In genomic region chr11:120119936-120120541, GRCm38 (mm10) we compare ENCODE assay signal across 13 mouse cellular contexts. TPM values are rescaled to one million over a fixed set of nuclear protein-coding genes. Genes with fewer than 3 reads are reported as not detected.
DNase-seq lines count a peak whose midpoint lies in the region; ATAC-seq and TF ChIP-seq lines count a peak whose summit lies in the region.
"Had no signal": no experiment of that assay in that cellular context is flagged by ENCODE, and none has a peak within 500 bp of the region (broad histone marks: within the 10 kb centered on the region; RNA-seq: fewer than 3 reads in every experiment).

No protein-coding gene starts in this region.

- H3K36me3 ChIP-seq in heart, embryonic 12.5 days = peaks cover 61% of the 10 kb centered on the region
- peaks cover 15% of the 10 kb centered on the region for H3K36me3 ChIP-seq in midbrain, postnatal 0 days (ENCODE audit: insufficient read depth, low read length)

- 0 out of 2 replicates have a peak overlapping the region, but pooled peaks have one; percentile 15 for H3K9ac ChIP-seq in heart, embryonic 12.5 days
- H3K9ac ChIP-seq in midbrain, postnatal 0 days (replicated peaks; ENCODE audit: low read length, poor library complexity, severe bottlenecking) = no peak overlapping the region
- H3K9ac ChIP-seq: liver, embryonic 15.5 days had no signal

- H3K4me1 ChIP-seq in heart, embryonic 12.5 days (replicated peaks) = peaks cover 25% of the 10 kb centered on the region
- no peaks in the 10 kb centered on the region for H3K4me1 ChIP-seq in midbrain, postnatal 0 days (ENCODE audit: insufficient read depth, low read length)
- H3K4me1 ChIP-seq: liver, embryonic 15.5 days had no signal

- peak; percentile 59 for DNase-seq in cerebellum, adult 9-11 months
- no peak for DNase-seq in cerebellum, postnatal 36 days
- DNase-seq in heart, adult 11 months = no peak
- DNase-seq in lung, postnatal 36 days = peak; percentile 44
- no peak for DNase-seq in lung, postnatal 25 days (ENCODE audit: low spot score)
- peak; percentile 34 for DNase-seq in midbrain, postnatal 0 days (ENCODE audit: low spot score)
- no peak for DNase-seq in liver

- no peak overlapping the region; the same call in 1 of the 2 replicates for H3K27ac ChIP-seq in heart, embryonic 12.5 days (ENCODE audit: poor library complexity, severe bottlenecking)
- no peak overlapping the region for H3K27ac ChIP-seq in midbrain, postnatal 0 days (ENCODE audit: low read depth, low read length)
- H3K27ac ChIP-seq: gastrocnemius, adult 2 months; kidney, postnatal 0 days; liver, embryonic 15.5 days had no signal

- H3K4me3 ChIP-seq in heart, embryonic 12.5 days = no peak overlapping the region
- no peak overlapping the region for H3K4me3 ChIP-seq in midbrain, postnatal 0 days (ENCODE audit: low read depth, low read length)
- H3K4me3 ChIP-seq: erythroblast, embryonic 14.5 days; gastrocnemius, adult 2 months; liver, embryonic 15.5 days had no signal

- H3K27me3 ChIP-seq in heart, embryonic 12.5 days (replicated peaks) = no peaks in the 10 kb centered on the region
- no peaks in the 10 kb centered on the region for H3K27me3 ChIP-seq in midbrain, postnatal 0 days (ENCODE audit: insufficient read depth, low read length)
- H3K27me3 ChIP-seq: liver, embryonic 15.5 days had no signal

- ATAC-seq in heart, embryonic 12.5 days (ENCODE audit: insufficient number of reproducible peaks, low FRiP score) = peak; percentile 9; the same call in 1 of the 2 replicates
- no peak for ATAC-seq in midbrain, postnatal 0 days (ENCODE audit: low FRiP score)
- ATAC-seq: inflammation-experienced regulatory T-cells, adult 6 months had no signal

- 61% methylated on average over 10 of the region's 10 CpGs for WGBS in heart, embryonic 12.5 days
- WGBS in midbrain, postnatal 0 days = 61% methylated on average over 10 of the region's 10 CpGs

- H3K4me2 ChIP-seq in heart, embryonic 12.5 days = no peak overlapping the region
- no peak overlapping the region for H3K4me2 ChIP-seq in midbrain, postnatal 0 days (ENCODE audit: low read depth, low read length, poor library complexity, severe bottlenecking)
- H3K4me2 ChIP-seq: liver, embryonic 15.5 days had no signal

- no peaks in the 10 kb centered on the region for H3K9me3 ChIP-seq in heart, embryonic 12.5 days (replicated peaks)
- H3K9me3 ChIP-seq in midbrain, postnatal 0 days (ENCODE audit: low read length) = no peaks in the 10 kb centered on the region
- H3K9me3 ChIP-seq: liver, embryonic 15.5 days had no signal

- no peak for TF ChIP-seq CTCF in midbrain, postnatal 0 days (IDR thresholded peaks at IDR 0.05)

RNA-seq across cellular contexts. Expression of gene Ndufaf8, which starts 21.3 kb away (rescaled TPM):
- 73.9 and 79.2 TPM in 2 replicates for polyA plus RNA-seq in heart, embryonic 12.5 days (2016; fragmentation: Nextera tagmentation; extraction: Ambion mirVana)
- 32.9 and 64.8 TPM in 2 replicates for total RNA-seq in midbrain, postnatal 0 days (2014; rRNA removed)
- polyA plus RNA-seq in midbrain, postnatal 0 days (2015; fragmentation: Nextera tagmentation; extraction: Ambion mirVana) = 56.8 and 57.0 TPM in 2 replicates

RNA-seq across cellular contexts. Expression of gene Tepsin, which starts 21.5 kb away (rescaled TPM):
- polyA plus RNA-seq in heart, embryonic 12.5 days (2016; fragmentation: Nextera tagmentation; extraction: Ambion mirVana) = 15.5 and 16.8 TPM in 2 replicates
- 28.6 and 32.1 TPM in 2 replicates for total RNA-seq in midbrain, postnatal 0 days (2014; rRNA removed)
- 14.9 and 17.6 TPM in 2 replicates for polyA plus RNA-seq in midbrain, postnatal 0 days (2015; fragmentation: Nextera tagmentation; extraction: Ambion mirVana)

RNA-seq across cellular contexts. Expression of gene Slc38a10, which starts 31.1 kb away (rescaled TPM):
- 114 and 117 TPM in 2 replicates for polyA plus RNA-seq in heart, embryonic 12.5 days (2016; fragmentation: Nextera tagmentation; extraction: Ambion mirVana)
- 171 and 175 TPM in 2 replicates for total RNA-seq in midbrain, postnatal 0 days (2014; rRNA removed)
- polyA plus RNA-seq in midbrain, postnatal 0 days (2015; fragmentation: Nextera tagmentation; extraction: Ambion mirVana) = 108 and 111 TPM in 2 replicates

RNA-seq across cellular contexts. Expression of gene Cep131, which starts 33.4 kb away (rescaled TPM):
- 18.7 and 19.2 TPM in 2 replicates for polyA plus RNA-seq in heart, embryonic 12.5 days (2016; fragmentation: Nextera tagmentation; extraction: Ambion mirVana)
- 17.7 and 19.0 TPM in 2 replicates for total RNA-seq in midbrain, postnatal 0 days (2014; rRNA removed)
- polyA plus RNA-seq in midbrain, postnatal 0 days (2015; fragmentation: Nextera tagmentation; extraction: Ambion mirVana) = 25.4 and 27.7 TPM in 2 replicates

Comparison
In these comparisons a context has a peak if more than half of its experiments do, and no peak if none do; other contexts are left out.
1. DNase-seq: peak in cerebellum, adult 9-11 months (single experiment), lung, postnatal 36 days (single experiment) and midbrain, postnatal 0 days (single experiment); none in cerebellum, postnatal 36 days (0 of 2), heart, adult 11 months (single experiment), lung, postnatal 25 days (single experiment) and liver (single experiment).